Mouse (Mus musculus) MEL (cell line): Measurements from ENCODE around the gene Gm10401. TPM values are rescaled to one million over a fixed set of nuclear protein-coding genes. Genes with fewer than 3 reads are reported as not detected.
A peak's percentile ranks its signal among the peaks of the same experiment; 100 is the strongest.

ENCODE experiments used
- DNase-seq: peaks from one replicate; pipeline ENCODE4 v3.0.0; 2011; ENCODE audit warnings: low read depth, low spot score
- H3K27ac ChIP-seq: 2 replicates; pipeline ENCODE4 v1.5.1; 2012; ENCODE audit warnings: low read depth, mild to moderate bottlenecking, control low read depth, low read length, moderate library complexity; ENCODE audit not compliant: control insufficient read depth
- H3K27me3 ChIP-seq, 2 experiments: fragments of 150-350 bp in 1 of 2; sonication (generic) in 1 of 2; 2 replicates each; pipeline ENCODE4 v1.6.1; 2012; ENCODE audit warnings: low read length in 2 of 2, mild to moderate bottlenecking in 2 of 2, improper control_type of control experiment in 1 of 2, moderate library complexity in 1 of 2; ENCODE audit not compliant: insufficient read depth in 2 of 2, control insufficient read depth in 1 of 2
- H3K36me3 ChIP-seq, 2 experiments: 2 replicates each; pipeline ENCODE4 v1.6.1; 2012 to 2014; ENCODE audit warnings: low read length in 2 of 2, improper control_type of control experiment in 1 of 2, inconsistent platforms in 1 of 2, mild to moderate bottlenecking in 1 of 2; ENCODE audit not compliant: insufficient read depth in 2 of 2, control insufficient read depth in 1 of 2
- H3K4me1 ChIP-seq, 2 experiments: fragments of 150-350 bp in 1 of 2; sonication (generic) in 1 of 2; 2 replicates each; pipeline ENCODE4 v1.6.1; 2012; ENCODE audit warnings: low read length in 2 of 2, improper control_type of control experiment in 1 of 2, mild to moderate bottlenecking in 1 of 2; ENCODE audit not compliant: insufficient read depth in 2 of 2, control insufficient read depth in 1 of 2
- H3K4me3 ChIP-seq, 2 experiments: fragments of 150-350 bp in 1 of 2; sonication (generic) in 1 of 2; 2 replicates each; pipeline ENCODE4 v1.5.1; 2012; ENCODE audit warnings: low read depth in 2 of 2, low read length in 2 of 2, mild to moderate bottlenecking in 2 of 2, moderate library complexity in 2 of 2, control low read depth in 1 of 2, improper control_type of control experiment in 1 of 2; ENCODE audit not compliant: control insufficient read depth in 1 of 2, insufficient read depth in 1 of 2
- H3K79me2 ChIP-seq: 2 replicates; pipeline ENCODE4 v1.6.1; 2012; ENCODE audit warnings: mild to moderate bottlenecking, low read length, moderate library complexity; ENCODE audit not compliant: control insufficient read depth, poor library complexity, insufficient read depth
- H3K9ac ChIP-seq: 2 replicates; pipeline ENCODE4 v1.6.1; 2012; ENCODE audit warnings: low read depth, mild to moderate bottlenecking, control low read depth, low read length, moderate library complexity; ENCODE audit not compliant: control insufficient read depth, poor library complexity, severe bottlenecking
- H3K9me3 ChIP-seq: fragments of 150-350 bp; sonication (generic); replicated peaks from 2 replicates; pipeline ENCODE4 v1.6.1; 2012; ENCODE audit warnings: mild to moderate bottlenecking, low read length, improper control_type of control experiment, moderate library complexity; ENCODE audit not compliant: insufficient read depth
- BHLHE40 ChIP-seq: IDR thresholded peaks from 2 replicates; pipeline ENCODE4 v1.6.1; 2012; ENCODE audit warnings: low read depth, mild to moderate bottlenecking, inconsistent platforms, low read length, improper control_type of control experiment, borderline replicate concordance
- CHD1 ChIP-seq: IDR thresholded peaks from 2 replicates; pipeline ENCODE4 v1.6.1; 2012; ENCODE audit warnings: low read depth, mild to moderate bottlenecking, inconsistent platforms, low read length, improper control_type of control experiment
- CHD2 ChIP-seq: IDR thresholded peaks from 2 replicates; pipeline ENCODE4 v1.6.1; 2011; ENCODE audit warnings: low read length, improper control_type of control experiment
- CTCF ChIP-seq, 3 experiments: IDR thresholded peaks in 2 of 3; conservative IDR thresholded peaks in 1 of 3; 2 replicates each; pipeline ENCODE4 v1.5.1; 2011 to 2012; ENCODE audit warnings: low read length in 3 of 3, low read depth in 2 of 3, mild to moderate bottlenecking in 2 of 3, improper control_type of control experiment in 1 of 3, inconsistent platforms in 1 of 3, mixed read lengths in 1 of 3, moderate library complexity in 1 of 3; ENCODE audit not compliant: control insufficient read depth in 1 of 3, insufficient read depth in 1 of 3, poor library complexity in 1 of 3, severe bottlenecking in 1 of 3
- E2F4 ChIP-seq: IDR thresholded peaks from 2 replicates; pipeline ENCODE4 v1.6.1; 2011; ENCODE audit warnings: low read depth, low read length, improper control_type of control experiment, borderline replicate concordance
- ELF1 ChIP-seq: IDR thresholded peaks from 2 replicates; pipeline ENCODE4 v1.6.1; 2014; ENCODE audit warnings: low read depth, mild to moderate bottlenecking, inconsistent platforms, low read length, improper control_type of control experiment, moderate library complexity
- EP300 ChIP-seq, 2 experiments: IDR thresholded peaks; 2 replicates each; pipeline ENCODE4 v1.6.1; 2011; ENCODE audit warnings: improper control_type of control experiment in 2 of 2, low read length in 2 of 2, low read depth in 1 of 2, mild to moderate bottlenecking in 1 of 2
- GABPA ChIP-seq: IDR thresholded peaks from 2 replicates; pipeline ENCODE4 v1.6.1; 2012; ENCODE audit warnings: low read depth, mild to moderate bottlenecking, inconsistent platforms, low read length, improper control_type of control experiment, moderate library complexity
- GATA1 ChIP-seq: IDR thresholded peaks from 2 replicates; pipeline ENCODE4 v1.6.1; 2011; ENCODE audit warnings: low read depth, low read length, improper control_type of control experiment
- HCFC1 ChIP-seq: IDR thresholded peaks from 2 replicates; pipeline ENCODE4 v1.6.1; 2012; ENCODE audit warnings: low read depth, mild to moderate bottlenecking, inconsistent platforms, low read length, improper control_type of control experiment, moderate library complexity
- JUND ChIP-seq: IDR thresholded peaks from 2 replicates; pipeline ENCODE4 v1.6.1; 2011; ENCODE audit warnings: low read depth, mild to moderate bottlenecking, improper control_type of control experiment, low read length
- KAT2A ChIP-seq: conservative IDR thresholded peaks from 2 replicates; pipeline ENCODE4 v1.6.1; 2012; ENCODE audit warnings: low read depth, low read length, improper control_type of control experiment, inconsistent platforms
- MAFK ChIP-seq: IDR thresholded peaks from 2 replicates; pipeline ENCODE4 v1.6.1; 2011; ENCODE audit warnings: low read depth, mild to moderate bottlenecking, low read length, improper control_type of control experiment, borderline replicate concordance
- MAX ChIP-seq: IDR thresholded peaks from 2 replicates; pipeline ENCODE4 v1.6.1; 2011; ENCODE audit warnings: low read length, improper control_type of control experiment
- MAZ ChIP-seq: IDR thresholded peaks from 2 replicates; pipeline ENCODE4 v1.6.1; 2012; ENCODE audit warnings: low read depth, mild to moderate bottlenecking, inconsistent platforms, low read length, improper control_type of control experiment
- MEF2A ChIP-seq: IDR thresholded peaks from 2 replicates; pipeline ENCODE4 v1.6.1; 2014; ENCODE audit warnings: low read depth, mild to moderate bottlenecking, inconsistent platforms, low read length, improper control_type of control experiment; ENCODE audit not compliant: poor library complexity, insufficient replicate concordance, severe bottlenecking; ENCODE audit errors: extremely low read depth
- MXI1 ChIP-seq: IDR thresholded peaks from 2 replicates; pipeline ENCODE4 v1.6.1; 2011; ENCODE audit warnings: mild to moderate bottlenecking, low read depth, low read length, improper control_type of control experiment
- MYB ChIP-seq: IDR thresholded peaks from 2 replicates; pipeline ENCODE4 v1.6.1; 2011; ENCODE audit warnings: mild to moderate bottlenecking, low read depth, low read length, improper control_type of control experiment
- NELFE ChIP-seq: IDR thresholded peaks from 2 replicates; pipeline ENCODE4 v1.6.1; 2011; ENCODE audit warnings: low read depth, low read length, improper control_type of control experiment
- NRF1 ChIP-seq: IDR thresholded peaks from 2 replicates; pipeline ENCODE4 v1.6.1; 2014; ENCODE audit warnings: low read depth, mild to moderate bottlenecking, inconsistent platforms, low read length, improper control_type of control experiment, moderate library complexity; ENCODE audit not compliant: poor library complexity, insufficient read depth, severe bottlenecking
- POLR2A ChIP-seq, 2 experiments: IDR thresholded peaks; 2 replicates each; pipeline ENCODE4 v1.6.1; 2011 to 2012; ENCODE audit warnings: low read length in 2 of 2, mild to moderate bottlenecking in 2 of 2, control low read depth in 1 of 2, improper control_type of control experiment in 1 of 2, low read depth in 1 of 2, moderate library complexity in 1 of 2; ENCODE audit not compliant: control insufficient read depth in 1 of 2, insufficient read depth in 1 of 2, poor library complexity in 1 of 2
- POLR2AphosphoS2 ChIP-seq: IDR thresholded peaks from 2 replicates; pipeline ENCODE4 v1.6.1; 2011; ENCODE audit warnings: low read length, improper control_type of control experiment
- POLR2AphosphoS5 ChIP-seq: IDR thresholded peaks from 2 replicates; pipeline ENCODE4 v1.6.1; 2012; ENCODE audit warnings: low read depth, borderline replicate concordance, mild to moderate bottlenecking, inconsistent platforms, low read length, moderate library complexity, mixed read lengths
- RAD21 ChIP-seq: IDR thresholded peaks from 2 replicates; pipeline ENCODE4 v1.6.1; 2011; ENCODE audit warnings: mild to moderate bottlenecking, low read depth, low read length, improper control_type of control experiment
- RCOR1 ChIP-seq: IDR thresholded peaks from 2 replicates; pipeline ENCODE4 v1.6.1; 2012; ENCODE audit warnings: low read depth, mild to moderate bottlenecking, inconsistent platforms, low read length, improper control_type of control experiment
- SIN3A ChIP-seq: IDR thresholded peaks from 2 replicates; pipeline ENCODE4 v1.6.1; 2012; ENCODE audit warnings: low read length, improper control_type of control experiment, inconsistent platforms
- TBP ChIP-seq: IDR thresholded peaks from 2 replicates; pipeline ENCODE4 v1.8.0; 2011; ENCODE audit warnings: low read depth, low read length, improper control_type of control experiment
- TCF12 ChIP-seq: IDR thresholded peaks from 2 replicates; pipeline ENCODE4 v1.6.1; 2014; ENCODE audit warnings: low read depth, mild to moderate bottlenecking, inconsistent platforms, low read length, improper control_type of control experiment, moderate library complexity
- UBTF ChIP-seq: IDR thresholded peaks from 2 replicates; pipeline ENCODE4 v1.6.1; 2012; ENCODE audit warnings: low read depth, mild to moderate bottlenecking, inconsistent platforms, low read length, improper control_type of control experiment, moderate library complexity, borderline replicate concordance; ENCODE audit not compliant: insufficient read depth
- USF1 ChIP-seq: IDR thresholded peaks from 2 replicates; pipeline ENCODE4 v1.6.1; 2014; ENCODE audit warnings: low read depth, mild to moderate bottlenecking, inconsistent platforms, low read length, improper control_type of control experiment, moderate library complexity
- ZKSCAN1 ChIP-seq: IDR thresholded peaks from 2 replicates; pipeline ENCODE4 v1.6.1; 2012; ENCODE audit warnings: low read depth, mild to moderate bottlenecking, inconsistent platforms, low read length, improper control_type of control experiment, moderate library complexity
- polyA plus RNA-seq, 2 experiments: library from polyadenylated mRNA; stranded (reverse) in 1 of 2; unstranded in 1 of 2; fragments of >175 nt in 1 of 2; fragments of >200 nt in 1 of 2; gene quantifications; 2 replicates each; pipeline versions ENCODE4 v1.2.1 to v1.2.4; 2012; ENCODE audit warnings: low replicate concordance in 2 of 2, low read depth in 1 of 2; ENCODE audit not compliant: insufficient read length in 2 of 2, insufficient read depth in 1 of 2, missing spikeins in 1 of 2
- total RNA-seq: library from RNA; depleted of rRNA; stranded (reverse); fragments of 300-350 nt; gene quantifications from 2 replicates; pipeline ENCODE4 v1.2.3, GENCODE M21; 2012

Gene Gm10401
- total and polyA plus RNA-seq, 3 experiments, result 0.56 to 3.5 TPM; not detected in 1

DNA sequence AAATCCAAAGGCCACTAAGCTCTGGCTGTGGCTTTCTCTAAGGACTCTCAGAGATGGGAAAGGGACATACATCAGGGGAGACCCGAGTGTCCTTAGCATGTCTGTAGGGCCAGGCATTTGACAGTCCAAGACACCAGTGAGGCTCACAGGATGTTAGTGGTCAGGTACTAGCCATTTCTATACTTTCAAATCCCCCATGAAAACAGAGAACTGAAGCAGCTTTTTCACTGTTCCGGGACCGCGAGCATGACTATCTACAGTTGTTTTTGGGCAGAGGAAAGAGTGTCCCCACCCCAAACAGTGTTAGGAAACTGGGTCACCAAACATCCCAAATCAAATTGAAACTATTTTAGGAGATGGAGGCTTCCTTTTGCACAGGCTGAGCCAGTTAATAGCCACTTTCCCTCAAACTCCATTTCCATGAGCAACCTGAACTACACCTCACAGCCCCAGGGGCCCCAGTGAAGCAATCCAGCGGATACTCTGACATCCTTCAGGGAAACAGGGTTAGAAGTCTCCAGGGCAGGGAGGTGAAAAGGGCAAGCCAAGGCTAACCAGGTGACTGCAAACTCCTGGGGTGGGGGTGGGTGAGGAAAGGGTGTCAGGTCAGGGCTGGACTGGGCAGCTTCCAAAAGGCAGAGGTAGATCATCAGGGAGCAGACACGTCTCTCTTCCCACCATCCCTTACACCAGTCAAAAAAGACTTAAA lies 35.4 kb upstream of the Gm10401 start:
- Histone ChIP-seq H3K4me1 (peaks cover 0 to 7% of the 10 kb centered on the region in 2 experiments), H3K79me2 (peaks cover 9% of the 10 kb centered on the region), H3K9me3 (no peaks in the 10 kb centered on the region), H3K36me3 (peaks cover 2% of the 10 kb centered on the region in 2 experiments; a peak in 3 of 4 replicates), H3K27ac (no peak overlapping the region), H3K27me3 (no peaks in the 10 kb centered on the region), H3K9ac (peak overlapping the region; percentile 94), H3K4me3 (peak overlapping the region; percentile 81 to 94)
- TF ChIP-seq KAT2A, result no peak
- no peak for TF ChIP-seq GABPA
- TF ChIP-seq SIN3A, result no peak
- no peak for TF ChIP-seq POLR2AphosphoS5
- no peak for TF ChIP-seq TBP
- no peak for TF ChIP-seq RCOR1
- TF ChIP-seq POLR2AphosphoS2, result no peak
- TF ChIP-seq MYB, result no peak
- TF ChIP-seq HCFC1, result no peak
- TF ChIP-seq CTCF (IDR thresholded peaks at IDR 0.05 in 2 of 3, conservative IDR thresholded peaks at IDR 0.05 in 1 of 3; ENCODE audit: control insufficient read depth in 1 of 3, insufficient read depth in 1 of 3, low read depth in 2 of 3, low read length in 3 of 3, poor library complexity in 1 of 3, severe bottlenecking in 1 of 3), result no peak
- no peak for TF ChIP-seq MXI1
- no peak for TF ChIP-seq UBTF
- no peak for TF ChIP-seq USF1
- no peak for TF ChIP-seq E2F4
- no peak for TF ChIP-seq CHD1
- TF ChIP-seq ZKSCAN1, result no peak
- no peak for TF ChIP-seq MAX
- TF ChIP-seq EP300 (IDR thresholded peaks at IDR 0.05; ENCODE audit: low read depth in 1 of 2, low read length in 2 of 2), result no peak
- no peak for TF ChIP-seq NELFE
- TF ChIP-seq ELF1, result no peak
- DNase-seq, result no peak

- H3K36me3 ChIP-seq, result peaks cover 2% of the 10 kb centered on the region in 2 experiments; a peak in 3 of 4 replicates
- H3K79me2 ChIP-seq, result peaks cover 9% of the 10 kb centered on the region
- H3K4me1 ChIP-seq, result peaks cover 0 to 7% of the 10 kb centered on the region in 2 experiments
- no peak overlapping the region for H3K4me3 ChIP-seq
- H3K9me3 ChIP-seq, result no peaks in the 10 kb centered on the region
- DNase-seq, result no peak
- no peak overlapping the region for H3K9ac ChIP-seq
- no peak overlapping the region for H3K27ac ChIP-seq
- TF ChIP-seq CHD2 (no peak), RAD21 (no peak), MAZ (no peak), BHLHE40 (no peak), JUND (no peak), CTCF (IDR thresholded peaks at IDR 0.05 in 2 of 3, conservative IDR thresholded peaks at IDR 0.05 in 1 of 3; ENCODE audit: control insufficient read depth in 1 of 3, insufficient read depth in 1 of 3, low read depth in 2 of 3, low read length in 3 of 3, poor library complexity in 1 of 3, severe bottlenecking in 1 of 3) (no peak), NRF1 (no peak), RCOR1 (no peak), TCF12 (no peak), POLR2AphosphoS5 (no peak), NELFE (no peak), MEF2A (no peak), SIN3A (no peak), POLR2A (IDR thresholded peaks at IDR 0.05; ENCODE audit: control insufficient read depth in 1 of 2, insufficient read depth in 1 of 2, low read depth in 1 of 2, low read length in 2 of 2, poor library complexity in 1 of 2) (no peak), GATA1 (no peak), MAFK (no peak), POLR2AphosphoS2 (no peak)
- H3K27me3 ChIP-seq, result no peaks in the 10 kb centered on the region
These were observed 34.4 kb upstream of the Gm10401 start for GRCm38 (mm10) chr5:115132465-115132864.
